Mouse (Mus musculus) C2C12 (cell line): ENCODE results near the gene Rpl34.

ENCODE experiments used
- CEBPB ChIP-seq: IDR thresholded peaks from one replicate; pipeline ENCODE4 v1.6.1; 2011; ENCODE audit warnings: low read depth, mild to moderate bottlenecking, control low read depth, moderate library complexity
- CTCF ChIP-seq: IDR thresholded peaks from one replicate; pipeline ENCODE4 v1.5.1; 2011; ENCODE audit not compliant: control insufficient read depth, insufficient read depth, insufficient read length
- MAX ChIP-seq: IDR thresholded peaks from one replicate; pipeline ENCODE4 v1.6.1; 2011; ENCODE audit warnings: mild to moderate bottlenecking, control low read depth
- MYOG ChIP-seq: IDR thresholded peaks from one replicate; pipeline ENCODE4 v1.6.1; 2011; ENCODE audit not compliant: control insufficient read depth, insufficient read length; ENCODE audit errors: extremely low read depth

GRCm38 (mm10) chr3:130716555-130716954, 13.6 kb downstream of the Rpl34 start:
- TF ChIP-seq MAX (no peak), CTCF (no peak), CEBPB (no peak), MYOG (no peak)
